Mouse (Mus musculus) c-Kit-positive CD71-positive TER-119-positive erythroid progenitor cells, embryonic 14.5 days (primary cell): ENCODE data around the gene Rpl37.

Source experiments
- DNase-seq: peaks from one replicate; pipeline ENCODE4 v3.0.0-alpha.2; 2013; ENCODE audit warnings: low spot score

Gene Rpl37

DNA sequence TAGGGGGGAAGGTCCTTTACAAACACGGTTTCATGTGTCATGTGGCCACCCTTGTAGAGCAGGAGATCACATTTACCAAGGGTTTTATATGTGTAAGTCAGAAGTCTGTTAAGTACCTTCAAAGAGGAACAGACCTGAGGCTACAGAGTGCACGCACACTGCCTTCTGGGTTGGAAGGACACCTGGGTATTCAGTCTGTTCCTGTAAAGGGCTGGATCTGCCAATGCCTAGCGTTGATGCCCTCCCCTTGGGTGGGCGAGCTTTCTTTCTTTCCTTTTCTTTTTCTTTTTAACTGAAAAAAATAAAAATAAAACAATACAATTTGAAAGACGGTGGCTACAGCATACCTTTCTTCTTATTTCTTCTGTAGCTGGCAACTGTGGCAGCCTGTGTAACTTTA is 38.6 kb downstream of the Rpl37 start:
- DNase-seq: no peak

DNA sequence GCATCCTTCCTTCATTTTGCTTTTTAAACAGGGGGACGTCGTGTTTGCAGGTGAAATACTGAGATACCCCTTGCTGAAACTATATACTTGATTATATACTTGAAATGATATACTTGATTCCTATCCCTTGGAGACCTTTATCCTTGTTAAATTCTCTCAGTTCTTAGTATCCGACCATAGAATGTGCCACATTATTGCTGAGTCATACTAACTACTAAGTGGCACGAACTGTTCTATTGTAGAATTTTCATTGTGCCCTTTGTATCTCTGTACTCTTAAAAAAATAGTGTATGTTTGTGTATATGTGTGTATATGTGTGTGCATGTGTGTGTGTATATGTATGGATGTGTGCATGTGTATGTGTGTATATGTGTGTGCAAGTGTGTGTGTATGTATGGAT is 39.9 kb downstream of the Rpl37 start:
- no peak for DNase-seq

DNA sequence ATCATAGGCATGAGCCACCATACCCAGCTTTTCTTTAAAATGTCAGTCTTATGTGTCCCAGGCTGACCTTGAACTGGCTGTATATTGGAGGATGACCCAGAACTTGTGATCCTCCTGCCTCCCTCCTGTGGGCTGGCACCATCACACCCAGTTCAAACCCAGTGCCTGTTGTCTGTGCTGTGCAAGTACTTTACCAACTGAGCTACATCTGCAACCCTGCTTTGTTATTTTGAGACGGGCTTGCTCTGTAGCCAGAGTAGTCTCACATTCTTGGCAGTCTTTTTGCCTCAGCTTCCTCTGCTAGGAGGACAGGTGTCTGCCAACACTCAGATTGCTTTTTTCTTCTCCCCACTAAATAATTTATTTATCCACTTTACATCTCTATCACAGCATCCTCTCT is 40.9 kb downstream of the Rpl37 start:
- DNase-seq: no peak

DNA sequence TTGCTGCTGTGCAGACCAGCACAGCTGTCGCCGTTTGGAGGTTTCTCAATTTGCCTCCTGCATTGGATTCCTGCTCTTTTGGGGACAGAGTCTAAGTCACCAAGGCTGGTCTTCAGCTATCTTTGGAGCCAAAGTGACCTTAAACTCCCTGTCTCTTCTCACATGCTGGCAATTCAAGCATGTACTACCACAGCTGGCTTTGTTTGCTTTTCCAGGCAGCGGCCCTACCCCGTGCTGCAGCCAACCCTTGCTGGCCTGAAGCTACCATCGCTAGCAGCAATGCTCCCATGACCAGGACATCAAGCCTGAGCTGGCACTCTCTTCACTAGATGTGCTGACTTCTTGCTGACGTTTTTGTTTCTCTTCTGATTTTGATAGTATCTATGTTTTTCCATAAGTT is 42.4 kb downstream of the Rpl37 start:
- DNase-seq: no peak

DNA sequence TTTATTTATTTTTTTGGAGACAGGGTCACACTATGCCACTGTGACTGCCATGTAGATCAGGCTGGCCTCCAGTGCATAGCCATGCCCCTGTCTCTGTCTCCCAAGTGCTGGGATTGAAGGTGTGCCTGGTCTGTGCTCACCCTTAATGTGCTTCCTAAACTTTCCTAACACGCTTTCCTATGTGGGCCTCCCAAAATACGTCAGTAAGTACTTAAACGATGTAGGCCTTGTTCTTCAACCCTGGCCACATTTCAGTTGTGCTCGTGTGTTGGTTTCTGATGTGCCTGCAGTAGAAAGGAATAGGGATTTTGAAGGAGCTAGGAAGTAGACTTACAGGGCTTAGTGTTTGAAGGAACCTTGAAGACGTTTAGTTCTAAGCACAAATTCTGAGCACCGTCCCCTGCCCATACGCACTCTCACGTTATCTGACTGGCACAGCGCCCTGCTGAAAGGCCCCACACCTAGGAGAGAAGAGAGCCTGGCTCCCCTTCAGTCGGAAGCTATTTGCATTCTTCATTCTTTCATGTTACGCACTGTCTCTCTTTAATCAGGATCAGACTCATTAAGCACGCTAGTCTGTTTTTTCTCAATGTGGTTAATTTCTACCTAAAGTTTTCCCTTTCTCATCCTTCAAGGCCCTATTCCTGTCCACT is 48.8 kb downstream of the Rpl37 start:
- no peak for DNase-seq
